Mouse (Mus musculus) E14TG2a.4 (cell line): ENCODE data around the gene Polr2c.

ENCODE experiments used
- H3K27me3 ChIP-seq: 2 replicates; pipeline ENCODE4 v1.6.1; 2014; ENCODE audit warnings: low read length, control low read depth; ENCODE audit not compliant: insufficient read depth
- H3K36me3 ChIP-seq: 2 replicates; pipeline ENCODE4 v1.6.1; 2014; ENCODE audit warnings: low read length, control low read depth; ENCODE audit not compliant: insufficient read depth
- H3K4me1 ChIP-seq: replicated peaks from 2 replicates; pipeline ENCODE4 v1.6.1; 2014; ENCODE audit warnings: low read depth, low read length, control low read depth
- H3K4me3 ChIP-seq: replicated peaks from 2 replicates; pipeline ENCODE4 v1.5.1; 2014; ENCODE audit warnings: mild to moderate bottlenecking, low read length
- H3K9me3 ChIP-seq: 2 replicates; pipeline ENCODE4 v1.6.1; 2014; ENCODE audit warnings: low read length, control low read depth
- CTCF ChIP-seq: conservative IDR thresholded peaks from 2 replicates; pipeline ENCODE4 v1.5.1; 2014; ENCODE audit warnings: low read length
- NANOG ChIP-seq: IDR thresholded peaks from 2 replicates; pipeline ENCODE4 v1.6.1; 2014; ENCODE audit warnings: borderline replicate concordance, low read length, mixed read lengths
- POU5F1 ChIP-seq: IDR thresholded peaks from 2 replicates; pipeline ENCODE4 v1.6.1; 2014; ENCODE audit warnings: low read length, borderline replicate concordance

Polr2c gene

GRCm38 (mm10) chr8:94922602-94923001, 65.4 kb downstream of the Polr2c start:
- Histone ChIP-seq H3K27me3 (peaks cover 9% of the 10 kb centered on the region), H3K9me3 (no peaks in the 10 kb centered on the region), H3K36me3 (no peaks in the 10 kb centered on the region), H3K4me1 (peaks cover 66% of the 10 kb centered on the region), H3K4me3 (peak overlapping the region; percentile 54)
- TF ChIP-seq POU5F1 (no peak), NANOG (no peak), CTCF (no peak)
